Mouse (Mus musculus) central nervous system, embryonic 14 days (tissue): ENCODE measurements around the gene Gm21060. TPM values are rescaled to one million over a fixed set of nuclear protein-coding genes. Genes with fewer than 3 reads are reported as not detected.

ENCODE experiments used
- polyA plus RNA-seq: library from polyadenylated mRNA; depleted of rRNA; stranded (reverse); fragments of >200 nt; gene quantifications from 2 replicates; pipeline ENCODE4 v1.2.3, GENCODE M21; 2012; rRNA removed

The Gm21060 gene
- not detected in 2 replicates for polyA plus RNA-seq

GRCm38 (mm10) chr19:61296969-61297368 lies at the start of gene Gm21060:
Gene Gm21060, minus strand, starts transcription at chr19:61297069.

Other genes with a start within 250 kb of the Gm21060 start
- 26.7 and 30.1 TPM in 2 replicates for gene Zfp950, start 156.2 kb downstream of the Gm21060 start, polyA plus RNA-seq
- 0.04 and 0.08 TPM in 2 replicates for gene Gm7102, start 120.8 kb downstream of the Gm21060 start, polyA plus RNA-seq
- gene Gm6020, start 113.2 kb downstream of the Gm21060 start, polyA plus RNA-seq: not detected in 2 replicates
- gene Csf2ra, start 68.6 kb downstream of the Gm21060 start, polyA plus RNA-seq: 174 and 198 TPM in 2 replicates